ENCODE assay signal across 8 mouse cellular contexts in the genomic region with DNA sequence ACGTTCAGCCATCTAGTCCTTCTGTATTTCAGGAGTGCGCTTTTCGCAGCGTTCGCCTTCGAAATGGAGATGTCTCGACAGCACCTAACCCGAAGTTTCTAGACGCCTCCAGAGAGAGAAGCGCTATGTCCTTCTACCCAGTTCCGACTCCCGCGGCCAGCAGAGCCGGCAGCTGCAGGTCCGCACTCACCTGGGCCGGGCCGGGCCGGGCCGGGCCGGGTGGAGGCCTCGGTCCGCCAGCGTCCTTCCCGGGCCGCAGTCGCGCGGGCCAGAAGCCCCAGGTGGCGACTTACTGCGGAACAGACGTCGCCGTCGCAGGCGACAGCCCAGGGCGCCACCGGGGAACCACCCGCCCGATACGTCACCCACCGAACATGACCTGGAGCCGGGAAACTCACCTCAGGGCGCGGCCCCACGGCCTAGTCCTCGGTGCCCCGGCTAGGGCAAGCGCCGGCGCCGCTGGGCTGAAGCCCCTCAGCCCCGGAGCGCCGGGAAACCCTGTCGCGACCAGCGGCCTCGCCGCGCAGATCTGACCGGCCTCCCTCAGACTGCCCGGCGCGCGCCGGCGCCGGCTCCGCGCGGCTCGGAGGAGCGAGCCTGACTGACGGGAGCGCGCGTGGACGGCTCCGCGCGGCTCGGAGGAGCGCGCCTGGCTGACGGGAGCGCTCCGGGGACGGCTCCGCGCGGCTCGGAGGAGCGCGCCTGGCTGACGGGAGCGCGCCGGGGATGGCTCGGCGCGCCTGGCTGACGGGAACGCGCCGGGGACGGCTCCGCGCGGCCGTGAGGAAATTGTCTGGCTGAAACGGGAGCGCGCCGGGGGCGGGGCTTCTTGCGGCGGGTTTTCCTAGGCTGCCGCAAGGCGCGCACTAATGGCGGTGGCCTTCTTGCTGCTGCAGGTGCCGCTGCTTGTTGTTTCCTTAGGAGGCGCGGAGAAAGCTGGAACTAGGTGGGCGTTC. TPM values are rescaled to one million over a fixed set of nuclear protein-coding genes. Genes with fewer than 3 reads are reported as not detected.
DNase-seq lines count a peak whose midpoint lies in the region; ATAC-seq and TF ChIP-seq lines count a peak whose summit lies in the region.

A gene (minus strand): TSS at position 755 of the 956 bp plus-strand sequence.

- H3K4me1 ChIP-seq in forebrain, embryonic 10.5 days, result peaks cover 4% of the 10 kb centered on the region
- H3K4me1 ChIP-seq in heart, embryonic 15.5 days (replicated peaks), result no peaks in the 10 kb centered on the region
- H3K4me1 ChIP-seq in liver, embryonic 14.5 days (replicated peaks; ENCODE audit: control insufficient read depth in 2 of 2, insufficient read depth in 2 of 2, low read length in 1 of 2), result peaks cover 10 to 11% of the 10 kb centered on the region in 2 experiments; a peak in 2 of 4 replicates
- H3K4me1 ChIP-seq in neural tube, embryonic 12.5 days, result no peaks in the 10 kb centered on the region

- under 1% methylated on average over 124 of the region's 125 CpGs for WGBS in forebrain, embryonic 10.5 days
- WGBS in heart, embryonic 15.5 days, result under 1% methylated on average over 110 of the region's 125 CpGs
- WGBS in liver, embryonic 14.5 days (ENCODE audit: insufficient replicate concordance), result 1% methylated on average over 121 of the region's 125 CpGs
- WGBS in neural tube, embryonic 12.5 days, result under 1% methylated on average over 124 of the region's 125 CpGs

- H3K27ac ChIP-seq in forebrain, embryonic 10.5 days, result peak within 1 kb of the TSS; percentile 92
- peak within 1 kb of the TSS; percentile 91 for H3K27ac ChIP-seq in heart, embryonic 15.5 days
- peak within 1 kb of the TSS; percentile 89 for H3K27ac ChIP-seq in liver, embryonic 14.5 days
- peak within 1 kb of the TSS; percentile 79 for H3K27ac ChIP-seq in neural tube, embryonic 12.5 days

- TF ChIP-seq EP300 in liver, embryonic 14.5 days (IDR thresholded peaks at IDR 0.05; ENCODE audit: low read depth), result no peak

- peaks cover 7% of the 10 kb centered on the region for H3K36me3 ChIP-seq in forebrain, embryonic 10.5 days (replicated peaks)
- no peaks in the 10 kb centered on the region for H3K36me3 ChIP-seq in heart, embryonic 15.5 days
- no peaks in the 10 kb centered on the region; the same call in 1 of the 2 replicates for H3K36me3 ChIP-seq in liver, embryonic 14.5 days (replicated peaks; ENCODE audit: control insufficient read depth, insufficient read depth, low read depth)
- H3K36me3 ChIP-seq in neural tube, embryonic 12.5 days, result no peaks in the 10 kb centered on the region

- peak; percentile 95 for ATAC-seq in heart, embryonic 15.5 days (replicated peaks; ENCODE audit: insufficient number of reproducible peaks, insufficient read depth, low FRiP score, low read depth)
- peak; percentile 94 for ATAC-seq in liver, embryonic 14.5 days (ENCODE audit: insufficient read depth)
- ATAC-seq in neural tube, embryonic 12.5 days (ENCODE audit: low FRiP score, low read depth), result peak; percentile 92

- no peaks in the 10 kb centered on the region for H3K27me3 ChIP-seq in forebrain, embryonic 10.5 days (ENCODE audit: poor library complexity, severe bottlenecking)
- no peaks in the 10 kb centered on the region for H3K27me3 ChIP-seq in heart, embryonic 15.5 days
- no peaks in the 10 kb centered on the region for H3K27me3 ChIP-seq in liver, embryonic 14.5 days (ENCODE audit: control insufficient read depth, insufficient read depth, low read length)
- H3K27me3 ChIP-seq in neural tube, embryonic 12.5 days (replicated peaks), result no peaks in the 10 kb centered on the region

- DNase-seq in CD8-positive naive resting alpha-beta T cell, adult 2 months (ENCODE audit: low read depth in 2 of 2, low spot score in 2 of 2), result peak; percentile 86 to 89
- peak; percentile 90 for DNase-seq in c-Kit-positive CD71-negative TER-119-negative erythroid progenitor cells, embryonic 14.5 days (ENCODE audit: low read depth)
- peak; percentile 88 for DNase-seq in forebrain, embryonic 10.5 days (ENCODE audit: extremely low spot score, low spot score)
- peak; percentile 98 for DNase-seq in kidney, postnatal 25 days
- DNase-seq in liver, embryonic 14.5 days (ENCODE audit: low read depth in 3 of 3, low spot score in 3 of 3), result peak; percentile 88
- DNase-seq in telencephalon, adult 2 months (ENCODE audit: low read depth, low spot score), result peak; percentile 82

- peak within 1 kb of the TSS; percentile 91 for H3K4me2 ChIP-seq in heart, embryonic 15.5 days
- H3K4me2 ChIP-seq in liver, embryonic 14.5 days (ENCODE audit: low read depth), result peak within 1 kb of the TSS; percentile 97
- peak within 1 kb of the TSS; percentile 76 for H3K4me2 ChIP-seq in neural tube, embryonic 12.5 days (replicated peaks)

- H3K9ac ChIP-seq in heart, embryonic 15.5 days, result peak within 1 kb of the TSS; percentile 93
- H3K9ac ChIP-seq in liver, embryonic 14.5 days (replicated peaks), result peak within 1 kb of the TSS; percentile 98
- peak within 1 kb of the TSS; percentile 84 for H3K9ac ChIP-seq in neural tube, embryonic 12.5 days

- peak within 1 kb of the TSS; percentile 76 for H3K4me3 ChIP-seq in forebrain, embryonic 10.5 days
- H3K4me3 ChIP-seq in heart, embryonic 15.5 days, result peak within 1 kb of the TSS; percentile 89
- peak within 1 kb of the TSS; percentile 66 to 98 for H3K4me3 ChIP-seq in liver, embryonic 14.5 days (ENCODE audit: insufficient read depth in 1 of 2, low read depth in 2 of 2, low read length in 2 of 2)
- H3K4me3 ChIP-seq in neural tube, embryonic 12.5 days, result peak within 1 kb of the TSS; percentile 79

- peak; percentile 48 for TF ChIP-seq CTCF in liver, embryonic 14.5 days (IDR thresholded peaks at IDR 0.05; ENCODE audit: low read depth)

- no peaks in the 10 kb centered on the region for H3K9me3 ChIP-seq in forebrain, embryonic 10.5 days
- no peaks in the 10 kb centered on the region for H3K9me3 ChIP-seq in heart, embryonic 15.5 days (replicated peaks)
- no peaks in the 10 kb centered on the region for H3K9me3 ChIP-seq in liver, embryonic 14.5 days (ENCODE audit: control insufficient read depth, low read length)
- H3K9me3 ChIP-seq in neural tube, embryonic 12.5 days, result no peaks in the 10 kb centered on the region

RNA-seq across cellular contexts. Expression of the gene that starts here (rescaled TPM):
- 22.1 and 25.4 TPM in 2 replicates for polyA plus RNA-seq in forebrain, embryonic 10.5 days (2016; fragmentation: Nextera tagmentation; extraction: Ambion mirVana)
- 30.1 and 32.1 TPM in 2 replicates for polyA plus RNA-seq in heart, embryonic 15.5 days (2015; fragmentation: Nextera tagmentation; extraction: Ambion mirVana)
- 3.9 and 7.4 TPM in 2 replicates for polyA plus RNA-seq in liver, embryonic 14.5 days (2012; rRNA removed)
- 23.0 and 26.4 TPM in 2 replicates for polyA plus RNA-seq in liver, embryonic 14.5 days (2014; fragmentation: Nextera tagmentation; extraction: Ambion mirVana)
- 33.5 and 35.4 TPM in 2 replicates for polyA plus RNA-seq in neural tube, embryonic 12.5 days (2016; fragmentation: Nextera tagmentation; extraction: Ambion mirVana)

Comparison
In these comparisons a context has a peak if more than half of its experiments do, and no peak if none do; other contexts are left out.
1. Peak in every context shown above with its lines: DNase-seq, ATAC-seq, H3K4me3 ChIP-seq and H3K27ac ChIP-seq.